Mouse (Mus musculus) urinary bladder, postnatal 14 days (tissue): ENCODE results near the gene Nfkb1.

Source experiments
- DNase-seq: peaks from one replicate; pipeline ENCODE4 v3.0.0; 2021; ENCODE audit warnings: low spot score

The Nfkb1 gene

GRCm38 (mm10) chr3:135586471-135586880 is 104.9 kb downstream of the Nfkb1 start:
- no peak for DNase-seq

GRCm38 (mm10) chr3:135586060-135586459 is 105.3 kb downstream of the Nfkb1 start:
- DNase-seq = no peak

- no peak for DNase-seq
These were observed 105.9 kb downstream of the Nfkb1 start for GRCm38 (mm10) chr3:135585482-135585881.

GRCm38 (mm10) chr3:135582246-135582645 is 109.1 kb downstream of the Nfkb1 start:
- DNase-seq = no peak

GRCm38 (mm10) chr3:135581606-135582117 is 109.7 kb downstream of the Nfkb1 start:
- no peak for DNase-seq

GRCm38 (mm10) chr3:135580439-135581275 is 110.7 kb downstream of the Nfkb1 start:
- no peak for DNase-seq

- DNase-seq = no peak
These were observed 112.2 kb downstream of the Nfkb1 start for GRCm38 (mm10) chr3:135579179-135579578.

- no peak for DNase-seq
These were observed 112.7 kb downstream of the Nfkb1 start for GRCm38 (mm10) chr3:135578588-135579140.

- no peak for DNase-seq
These were observed 116.2 kb downstream of the Nfkb1 start for GRCm38 (mm10) chr3:135575126-135575525.

GRCm38 (mm10) chr3:135573051-135573450 is 118.3 kb downstream of the Nfkb1 start:
- DNase-seq = no peak

GRCm38 (mm10) chr3:135571540-135571939 is 119.8 kb downstream of the Nfkb1 start:
- DNase-seq = no peak

GRCm38 (mm10) chr3:135568633-135569032 is 122.7 kb downstream of the Nfkb1 start:
- DNase-seq = no peak

- DNase-seq = no peak
These were observed 123.5 kb downstream of the Nfkb1 start for GRCm38 (mm10) chr3:135567888-135568287.

GRCm38 (mm10) chr3:135565306-135565705 is 126.0 kb downstream of the Nfkb1 start:
- DNase-seq = no peak

GRCm38 (mm10) chr3:135564706-135565105 is 126.6 kb downstream of the Nfkb1 start:
- no peak for DNase-seq

GRCm38 (mm10) chr3:135563163-135563689 is 128.1 kb downstream of the Nfkb1 start:
- DNase-seq = no peak

GRCm38 (mm10) chr3:135562036-135562435 is 129.3 kb downstream of the Nfkb1 start:
- no peak for DNase-seq

GRCm38 (mm10) chr3:135556851-135557662 is 134.3 kb downstream of the Nfkb1 start:
- no peak for DNase-seq

GRCm38 (mm10) chr3:135556052-135556587 is 135.2 kb downstream of the Nfkb1 start:
- no peak for DNase-seq

- no peak for DNase-seq
These were observed 136.2 kb downstream of the Nfkb1 start for GRCm38 (mm10) chr3:135555192-135555591.

GRCm38 (mm10) chr3:135552874-135553273 is 138.5 kb downstream of the Nfkb1 start:
- DNase-seq = no peak

GRCm38 (mm10) chr3:135547298-135547697 is 144.0 kb downstream of the Nfkb1 start:
- DNase-seq = no peak
